Mouse (Mus musculus) cerebellum, postnatal 36 days (tissue): Measurements from ENCODE around the gene Usp54.

Source experiments
- DNase-seq, 2 experiments: peaks; one replicate each; pipeline ENCODE4 v3.0.0; 2021 to 2022; ENCODE audit warnings: mixed read lengths in 2 of 2

Usp54 gene

GRCm38 (mm10) chr14:20640644-20641437, at the start of gene Usp54:
Usp54 (minus strand) TSS chr14:20641063.
- DNase-seq, result peak; percentile 97 to 98

DNA sequence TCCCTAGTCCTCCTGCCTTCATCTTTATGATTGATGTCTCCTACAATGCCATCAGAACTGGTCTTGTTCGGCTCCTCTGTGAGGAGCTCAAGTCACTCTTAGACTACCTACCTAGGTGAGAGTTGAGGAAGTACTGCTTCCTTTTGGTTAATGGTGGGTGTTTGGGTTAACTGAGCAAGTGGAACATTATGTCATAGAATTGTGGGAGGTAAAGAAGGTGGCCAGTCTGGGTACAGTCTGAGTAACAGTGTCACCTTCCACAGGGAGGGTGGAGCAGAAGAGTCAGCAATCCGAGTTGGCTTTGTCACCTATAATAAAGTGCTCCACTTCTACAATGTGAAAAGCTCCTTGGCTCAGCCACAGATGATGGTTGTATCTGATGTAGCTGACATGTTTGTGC, 48.1 kb upstream of the Usp54 start:
- no peak for DNase-seq

- no peak for DNase-seq
These were observed 45.7 kb upstream of the Usp54 start for GRCm38 (mm10) chr14:20686576-20686975.

DNA sequence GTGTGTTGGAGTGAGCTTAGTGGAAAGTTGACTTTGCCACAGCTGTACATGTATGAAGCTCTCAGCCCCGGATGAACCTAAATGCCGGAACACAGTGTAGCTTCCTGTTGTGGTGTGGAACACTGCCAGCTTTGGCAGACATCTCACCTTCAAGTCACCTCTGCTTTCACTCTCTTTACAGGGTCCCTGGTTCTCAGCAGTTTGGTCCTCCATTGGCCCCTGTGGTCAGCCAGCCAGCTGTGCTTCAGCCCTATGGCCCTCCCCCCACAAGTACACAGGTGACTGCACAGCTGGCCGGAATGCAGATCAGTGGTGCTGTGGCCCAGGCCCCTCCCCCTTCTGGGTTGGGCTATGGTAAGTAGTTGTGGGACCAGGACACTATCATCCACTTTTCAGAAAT, 41.6 kb upstream of the Usp54 start:
- DNase-seq, result no peak

GRCm38 (mm10) chr14:20681742-20682141, 40.9 kb upstream of the Usp54 start:
- no peak for DNase-seq

- DNase-seq, result no peak
These were observed 37.0 kb upstream of the Usp54 start for GRCm38 (mm10) chr14:20677906-20678305.

DNA sequence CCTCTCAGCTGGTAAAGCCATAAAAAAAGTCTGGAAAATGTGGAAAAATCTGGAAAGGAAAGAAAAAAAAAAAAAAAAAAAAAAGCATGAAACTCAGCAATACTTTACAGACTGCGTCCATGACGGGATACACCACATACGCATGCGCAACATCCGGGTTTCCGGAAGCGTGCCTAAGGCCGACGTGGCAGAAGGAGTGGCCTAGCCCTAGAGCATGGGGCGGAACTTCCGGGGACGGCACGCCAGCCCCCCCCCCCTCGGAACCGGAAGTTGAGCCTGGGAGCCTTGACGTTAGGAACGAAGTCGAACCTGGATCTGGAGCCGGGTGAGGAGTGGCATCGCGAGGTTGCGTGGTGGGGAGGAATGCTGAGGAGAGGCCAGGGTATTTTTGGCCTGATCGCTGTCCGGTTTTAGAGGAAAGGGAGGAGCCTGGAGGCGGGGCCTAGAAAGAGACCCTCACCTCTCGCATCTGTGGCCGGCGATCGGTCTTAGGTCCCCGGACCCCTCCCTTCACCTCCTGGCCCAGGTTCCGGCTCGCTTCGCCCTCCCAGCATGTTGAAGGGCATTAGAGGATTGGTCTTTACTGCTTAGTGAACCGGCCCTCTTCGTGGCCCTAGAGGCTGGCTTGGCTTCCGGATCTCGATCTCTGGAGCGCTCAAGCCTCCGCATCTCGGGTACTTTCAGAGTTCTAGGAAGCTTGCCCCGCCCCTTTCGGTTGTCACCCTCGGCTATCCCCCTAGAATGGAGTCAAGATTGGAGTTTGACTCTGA, 33.4 kb upstream of the Usp54 start, which contains the start of gene Sec24c:
Gene Sec24c, plus strand, starts transcription at position 245 of the 770 bp plus-strand sequence.
- DNase-seq, result peak; percentile 99

- peak in 1 of 2 experiments; percentile 30 for DNase-seq
These were observed 32.8 kb upstream of the Usp54 start for GRCm38 (mm10) chr14:20673735-20674063.

- DNase-seq, result peak; percentile 32 to 35
These were observed 32.1 kb upstream of the Usp54 start for GRCm38 (mm10) chr14:20672990-20673389.

GRCm38 (mm10) chr14:20668154-20668810, 27.4 kb upstream of the Usp54 start, which contains the start of gene Synpo2l:
Synpo2l (minus strand) TSS chr14:20668354.
- DNase-seq, result no peak

GRCm38 (mm10) chr14:20667469-20667868, 26.6 kb upstream of the Usp54 start:
- DNase-seq, result no peak

DNA sequence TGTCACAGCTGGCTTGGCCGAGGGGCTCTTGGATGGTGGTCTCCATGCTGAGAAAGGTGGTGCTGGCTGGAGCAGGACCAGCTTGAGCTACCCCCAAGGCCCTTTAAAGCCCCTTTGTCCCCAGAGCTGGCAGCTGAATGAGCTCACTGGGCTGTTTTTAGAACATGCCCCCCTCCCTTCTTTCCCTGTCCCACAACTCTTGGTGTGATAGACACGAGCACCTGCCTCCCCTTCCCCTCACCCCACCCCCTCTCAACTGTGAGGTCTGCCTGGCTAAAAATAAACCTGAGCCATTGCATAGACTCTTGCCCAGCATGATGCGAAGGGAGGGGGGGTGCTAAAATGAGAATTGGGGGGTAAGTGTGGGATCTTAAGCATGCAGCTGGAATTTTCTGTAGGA, 23.6 kb upstream of the Usp54 start:
- DNase-seq, result no peak

GRCm38 (mm10) chr14:20663601-20664000, 22.7 kb upstream of the Usp54 start:
- DNase-seq, result no peak

DNA sequence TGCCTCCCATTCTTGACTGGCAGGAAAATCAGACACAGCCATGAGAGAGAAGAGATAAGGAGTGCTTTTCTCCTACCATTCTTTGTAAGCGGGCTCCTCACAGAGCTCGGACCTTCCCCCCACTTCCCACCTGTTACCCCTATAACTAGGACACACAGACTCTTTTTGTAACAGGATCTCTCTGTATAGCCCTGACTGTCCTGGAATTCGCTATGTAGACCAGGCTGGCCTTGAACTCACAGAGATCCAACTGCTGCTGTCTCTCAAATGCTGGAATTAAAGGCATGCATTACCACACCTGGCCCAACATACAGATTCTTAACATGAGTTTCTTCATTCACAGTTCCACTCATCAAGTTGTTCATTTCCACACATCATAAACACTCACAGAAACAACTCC, 21.9 kb upstream of the Usp54 start:
- DNase-seq, result no peak

GRCm38 (mm10) chr14:20661661-20662331, 20.9 kb upstream of the Usp54 start:
- peak; percentile 16 to 30 for DNase-seq

DNA sequence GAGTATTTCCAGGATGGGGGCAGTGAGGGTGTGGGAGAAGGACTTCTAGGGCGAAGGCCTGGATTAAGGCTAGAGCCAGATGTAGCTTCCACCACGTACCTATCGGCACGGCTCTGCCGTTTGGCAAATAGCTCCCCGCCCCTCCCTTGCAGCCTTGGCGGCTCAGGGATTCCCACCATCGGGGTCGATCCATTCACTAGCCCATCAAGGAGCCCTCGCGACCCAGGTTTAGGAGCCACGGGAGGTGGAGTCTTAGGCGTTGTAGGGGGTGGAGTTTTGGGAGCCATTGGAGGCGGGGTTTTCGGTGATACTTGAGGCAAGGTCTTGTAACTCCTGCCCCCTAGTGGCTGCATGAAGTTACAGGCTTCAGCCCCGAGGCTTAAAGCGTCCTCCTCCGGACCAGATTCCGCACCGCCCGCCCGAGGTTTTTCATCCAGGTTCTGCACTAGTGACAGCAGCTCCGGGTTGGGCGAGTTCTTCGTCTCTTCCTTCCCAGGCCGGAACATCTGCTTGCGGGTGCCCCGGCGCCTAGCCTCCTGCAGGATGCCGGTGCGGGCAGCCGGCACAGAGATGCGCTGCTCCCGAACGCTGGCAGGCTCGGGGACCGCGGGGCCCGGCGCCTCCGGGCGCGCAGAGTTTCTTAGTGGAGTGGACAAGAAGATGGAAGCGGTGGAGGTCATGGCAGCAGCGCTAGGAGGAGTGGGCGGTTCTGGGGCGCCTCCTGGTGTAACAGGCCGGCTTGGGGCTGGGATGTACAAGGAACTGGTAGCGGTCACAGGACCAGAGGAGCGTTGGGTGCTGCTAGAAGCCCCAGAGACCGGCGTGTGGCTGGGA, 20.2 kb upstream of the Usp54 start:
- peak; percentile 91 to 94 for DNase-seq

- DNase-seq, result no peak
These were observed 18.8 kb upstream of the Usp54 start for GRCm38 (mm10) chr14:20659687-20660086.

DNA sequence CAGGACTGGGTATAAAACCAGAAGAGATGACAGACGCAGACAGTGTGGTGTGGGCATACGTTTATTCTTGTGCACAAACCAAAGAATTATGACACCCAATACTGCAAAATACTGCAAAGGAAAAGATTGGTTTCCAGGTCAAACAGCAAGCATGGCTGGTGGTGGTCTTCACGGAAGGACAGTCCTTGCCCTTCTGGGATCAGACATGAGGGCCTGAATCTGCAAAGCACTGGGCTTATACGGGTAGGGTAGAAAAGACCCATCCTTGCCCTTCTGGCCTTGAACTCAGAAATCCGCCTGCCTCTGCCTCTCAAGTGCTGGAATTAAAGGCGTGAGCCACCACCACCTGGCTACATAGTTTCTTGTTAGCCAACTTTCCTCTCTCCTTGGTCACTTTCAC, 18.0 kb upstream of the Usp54 start:
- DNase-seq, result no peak

DNA sequence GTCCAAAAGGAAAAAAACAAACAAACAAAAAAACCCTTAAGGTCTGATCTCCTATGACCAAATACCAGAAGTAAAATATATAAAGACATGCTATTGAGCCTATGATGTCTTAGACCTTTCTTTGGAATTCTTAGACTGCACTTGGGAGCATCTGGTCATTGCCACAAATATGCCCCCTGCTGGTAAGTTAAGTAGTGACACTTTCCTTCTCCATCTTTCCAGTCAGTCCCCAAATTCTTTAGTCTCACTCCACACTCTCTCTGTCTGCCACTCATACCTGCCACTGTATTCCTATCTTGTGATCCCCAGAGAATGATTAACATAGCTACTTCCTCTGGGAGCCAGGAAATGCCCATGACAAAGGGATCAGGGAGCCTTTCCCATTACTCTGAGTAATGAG, 17.5 kb upstream of the Usp54 start:
- peak in 1 of 2 experiments; percentile 40 for DNase-seq

DNA sequence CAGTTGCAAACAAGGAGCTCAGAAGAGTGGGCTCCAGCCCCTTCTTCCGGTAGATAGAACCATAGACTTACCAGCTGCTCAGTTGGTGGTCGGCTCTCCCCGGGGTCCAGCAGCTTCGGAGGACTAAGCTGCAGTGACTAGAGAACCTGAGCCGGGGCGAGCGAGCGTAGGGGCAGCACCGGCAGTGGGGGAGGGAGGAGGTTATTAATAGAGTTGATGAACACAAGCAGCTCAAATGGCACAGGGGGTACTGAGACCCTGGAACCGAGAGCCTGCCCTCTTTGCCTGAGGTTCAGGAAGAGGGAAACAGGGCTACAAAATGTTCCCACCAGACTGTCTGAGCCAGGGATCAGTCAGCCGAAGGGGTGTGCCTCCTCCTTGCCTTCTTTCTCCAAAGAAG, 15.5 kb upstream of the Usp54 start, which contains the start of gene Myoz1:
Gene Myoz1, minus strand, starts transcription at position 180 of the 400 bp plus-strand sequence.
- DNase-seq, result no peak

DNA sequence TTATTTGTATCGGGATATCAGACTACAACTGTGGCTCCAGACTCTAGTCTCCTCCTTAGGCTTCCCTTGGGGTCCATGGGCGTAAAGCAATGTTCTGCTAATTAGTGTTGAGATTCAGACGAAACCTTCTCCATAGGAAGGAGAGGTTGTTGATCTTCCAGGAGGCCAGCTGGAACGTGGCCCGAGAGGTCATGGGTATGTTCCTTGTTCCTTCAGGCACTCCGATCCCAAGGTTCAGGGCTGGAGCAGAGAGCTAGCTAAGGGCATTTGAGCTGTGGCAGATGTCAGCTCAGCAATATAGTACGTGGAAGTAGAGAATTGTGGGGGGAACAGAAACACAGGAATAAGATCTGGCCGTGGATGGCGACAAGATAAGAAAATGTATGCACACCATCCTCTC, 14.9 kb upstream of the Usp54 start:
- no peak for DNase-seq
